Mouse (Mus musculus) liver, adult (tissue): ENCODE measurements around the gene Krcc1.

ENCODE experiments used
- GATA4 ChIP-seq: IDR thresholded peaks from 2 replicates; pipeline ENCODE4 v1.6.1; 2014; ENCODE audit warnings: mild to moderate bottlenecking, low read length; ENCODE audit not compliant: insufficient replicate concordance

Krcc1 gene

DNA sequence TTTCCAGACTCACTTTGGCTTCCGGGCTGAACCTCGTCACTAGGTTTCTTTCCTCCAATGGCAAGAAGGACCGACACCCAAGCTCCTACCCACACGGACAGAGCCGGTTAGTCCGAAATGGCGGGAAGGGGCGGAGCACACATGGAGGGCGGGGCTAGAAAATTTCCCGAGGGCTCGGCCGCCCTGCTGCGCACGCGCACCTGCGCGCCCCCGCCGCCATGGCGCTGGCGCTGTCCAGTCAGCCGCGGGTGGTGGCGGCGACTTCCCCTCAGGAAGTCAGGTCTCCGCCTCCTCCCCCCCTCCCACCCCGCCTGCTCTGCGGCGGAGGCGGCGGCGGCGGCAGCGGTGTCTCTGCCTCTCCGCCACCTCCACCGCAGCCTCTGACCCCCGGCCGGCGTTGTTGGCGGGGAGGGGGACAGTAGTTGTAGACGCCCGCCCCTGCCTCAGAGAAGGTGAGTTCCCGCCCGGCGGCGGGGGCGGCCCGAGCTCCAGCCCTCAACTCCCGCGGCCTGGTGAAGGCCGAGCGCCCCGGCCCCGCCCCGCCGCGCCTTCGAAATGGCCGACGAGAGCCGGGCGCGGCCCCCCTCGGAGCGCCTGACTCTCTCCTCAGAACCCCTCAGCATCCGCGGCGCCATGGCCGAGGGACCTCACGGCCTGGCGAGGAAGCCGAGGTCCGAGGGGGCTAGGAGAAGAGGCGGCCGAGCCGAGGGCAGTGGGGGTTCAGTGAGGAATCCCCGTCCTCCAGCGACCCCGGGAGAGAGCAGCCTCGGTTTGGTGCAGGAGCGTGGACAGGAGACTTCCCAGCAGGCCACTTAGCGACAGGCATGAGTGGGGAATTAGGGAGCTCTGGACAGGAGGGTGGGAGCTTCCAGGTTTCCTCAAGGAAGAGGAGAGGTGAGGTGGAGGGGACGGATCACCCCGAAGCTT is at the start of gene Krcc1:
Krcc1 (plus strand) TSS at position 289 of the 927 bp plus-strand sequence.
- peak; percentile 21; the same call in 1 of the 2 replicates for TF ChIP-seq GATA4

DNA sequence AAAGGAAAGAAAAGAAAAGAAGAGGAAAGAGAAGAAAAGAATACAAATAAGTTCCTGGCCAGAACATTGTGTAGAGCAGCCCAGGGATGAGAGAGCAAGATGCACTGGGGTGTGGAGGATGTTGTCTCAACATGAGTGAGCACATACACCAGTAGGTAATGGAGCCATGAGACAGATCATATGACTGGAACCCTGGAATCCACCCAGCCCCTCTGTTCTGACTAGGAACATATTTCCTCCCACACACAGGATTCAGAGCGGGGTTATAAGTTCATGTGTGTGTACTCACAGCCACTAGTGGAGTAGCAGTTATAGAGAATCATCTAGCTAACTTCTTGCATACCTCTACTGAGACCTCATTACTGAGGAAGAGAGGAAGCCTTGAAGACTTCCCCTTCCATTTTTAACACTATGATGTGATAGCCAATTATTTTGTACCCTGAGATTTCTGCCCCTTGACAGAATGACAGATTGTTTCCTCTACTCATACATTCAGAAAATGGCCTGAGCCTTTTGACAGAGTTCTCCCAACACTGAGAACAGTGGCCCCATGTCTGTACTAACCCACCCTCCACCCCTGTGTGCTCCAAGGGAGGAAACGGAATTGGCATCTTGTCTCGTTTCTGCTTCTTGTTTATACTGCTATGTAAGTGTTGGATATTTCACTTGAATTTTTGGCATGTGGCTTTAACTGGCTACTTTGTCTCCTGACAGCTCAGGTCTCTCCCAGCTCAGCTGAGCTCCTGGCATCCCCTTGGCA is 47.1 kb upstream of the Krcc1 start:
- TF ChIP-seq GATA4: no peak

DNA sequence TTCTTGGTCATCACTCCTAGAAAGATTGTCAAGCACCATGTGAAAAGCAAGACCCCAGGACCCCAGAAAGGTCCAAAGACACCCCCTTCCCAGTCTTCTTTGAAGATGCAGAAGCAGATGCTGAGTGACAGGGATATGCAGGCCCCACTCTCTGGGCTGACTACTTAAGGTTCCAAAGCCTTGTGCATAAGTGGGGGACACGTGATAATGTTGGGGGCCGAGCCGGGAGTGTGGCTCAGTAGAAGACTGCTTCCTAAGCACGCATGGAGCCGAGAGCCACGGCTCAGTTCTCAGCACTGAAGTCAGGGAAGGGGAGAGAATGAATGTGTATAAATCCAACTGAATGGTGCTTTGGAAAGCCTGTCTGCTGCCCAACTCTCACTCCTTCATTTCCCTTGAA is 44.9 kb upstream of the Krcc1 start:
- TF ChIP-seq GATA4: no peak

DNA sequence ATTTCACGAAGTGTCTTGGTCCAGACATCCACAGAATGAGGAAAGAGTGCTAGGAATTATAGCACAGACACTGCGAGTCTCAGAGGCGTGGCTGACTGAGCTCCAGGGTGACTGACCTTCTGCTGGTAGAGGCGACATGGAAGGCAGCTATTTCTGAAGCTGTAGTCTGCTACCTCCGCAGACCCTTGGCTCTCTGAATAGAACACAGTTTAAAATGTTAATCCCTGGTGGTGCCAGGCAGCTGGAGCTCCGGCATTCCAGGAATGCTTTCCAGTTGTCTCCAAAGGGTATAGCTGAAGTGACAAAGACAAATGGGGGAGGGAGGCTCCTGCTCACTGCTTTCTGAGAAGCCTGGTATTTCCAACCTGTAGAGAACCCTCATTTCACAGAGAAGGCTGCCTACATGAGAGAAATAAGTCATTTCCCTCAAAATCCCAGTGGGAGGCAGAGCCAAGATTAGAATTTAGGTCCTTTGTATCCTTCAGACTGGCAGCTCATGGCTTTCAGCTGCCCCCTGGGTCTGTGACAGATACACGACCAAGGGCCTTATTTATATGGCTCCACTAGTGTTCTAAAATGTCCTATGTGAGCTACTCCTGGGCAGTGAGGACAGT is 44.2 kb upstream of the Krcc1 start:
- TF ChIP-seq GATA4: no peak

DNA sequence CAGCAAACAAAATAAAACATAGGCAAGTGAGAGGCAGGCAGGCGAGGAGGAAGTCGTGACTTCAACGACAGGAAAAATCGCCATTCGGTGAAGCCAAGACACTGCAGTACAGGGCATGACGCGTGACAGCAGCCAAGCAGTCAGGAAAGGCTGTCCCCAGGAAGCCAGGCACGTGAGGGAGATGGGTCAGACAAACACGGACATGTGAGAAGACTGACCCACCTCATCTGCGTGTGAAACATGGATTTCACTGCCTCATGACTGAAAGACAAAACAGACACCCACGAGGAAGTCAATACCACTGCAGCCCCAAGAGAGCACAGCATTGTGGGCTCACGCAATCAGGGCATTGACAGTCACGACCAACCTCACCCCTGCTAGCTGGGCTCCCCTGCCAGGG is 36.4 kb upstream of the Krcc1 start:
- no peak for TF ChIP-seq GATA4

DNA sequence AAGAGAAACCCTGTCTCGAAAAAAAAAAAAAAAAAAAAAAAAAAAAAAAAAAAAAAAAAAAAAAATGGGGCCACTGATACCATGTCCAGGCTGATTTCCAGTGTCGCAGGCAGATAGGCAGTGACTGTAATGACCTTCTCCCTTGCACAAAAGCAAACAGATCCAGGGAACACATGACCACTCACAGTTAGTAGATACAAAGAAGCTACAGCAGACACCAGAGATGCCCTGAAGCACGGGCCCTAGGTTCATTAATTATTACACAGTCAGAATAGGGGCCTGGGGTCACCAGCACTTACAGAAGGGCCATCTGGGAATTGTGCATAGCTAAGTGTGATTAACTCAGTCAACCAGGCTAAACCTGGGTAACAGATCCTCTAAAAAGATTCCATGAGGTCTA is 35.5 kb upstream of the Krcc1 start:
- peak; percentile 46; the same call in 1 of the 2 replicates for TF ChIP-seq GATA4

DNA sequence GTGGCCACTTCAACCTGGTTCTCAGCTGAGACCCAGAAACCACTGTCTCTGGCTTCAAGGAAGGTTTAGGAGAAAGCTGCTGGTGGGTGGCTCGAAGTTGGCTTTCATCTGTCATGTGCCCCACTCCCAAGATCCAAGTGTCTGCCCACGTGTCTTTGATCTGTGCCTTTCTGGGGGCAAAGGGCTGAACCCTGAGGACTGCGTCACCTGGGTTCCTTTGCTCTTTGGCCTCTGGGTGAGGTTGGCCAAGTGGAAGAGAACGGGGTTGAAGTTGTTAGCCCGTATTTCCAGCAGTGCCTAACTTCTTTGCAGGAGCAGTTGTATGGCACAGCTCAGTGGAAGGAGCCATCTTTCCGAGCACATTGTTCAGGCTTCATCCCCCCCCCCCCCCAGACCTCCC is 35.0 kb upstream of the Krcc1 start:
- no peak for TF ChIP-seq GATA4

DNA sequence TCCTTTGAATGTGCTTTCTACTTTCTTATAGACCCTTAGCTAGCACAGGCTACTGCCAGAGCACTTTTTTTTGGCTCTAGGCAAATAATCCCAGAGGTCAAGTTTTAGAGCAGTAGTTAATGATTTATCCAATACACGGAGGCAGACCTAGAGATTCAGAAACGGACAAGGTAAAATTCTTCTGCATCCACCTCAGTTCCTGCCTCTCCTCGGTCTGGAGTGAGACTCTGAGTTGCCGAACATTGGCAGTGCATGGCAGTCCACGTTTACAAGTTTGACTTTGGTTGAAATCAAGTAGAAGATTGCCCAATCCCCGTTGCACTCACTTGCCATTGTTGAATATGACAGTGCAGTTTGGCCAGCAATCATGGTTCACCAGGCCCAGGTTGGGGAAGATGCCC is 34.4 kb upstream of the Krcc1 start:
- no peak for TF ChIP-seq GATA4

DNA sequence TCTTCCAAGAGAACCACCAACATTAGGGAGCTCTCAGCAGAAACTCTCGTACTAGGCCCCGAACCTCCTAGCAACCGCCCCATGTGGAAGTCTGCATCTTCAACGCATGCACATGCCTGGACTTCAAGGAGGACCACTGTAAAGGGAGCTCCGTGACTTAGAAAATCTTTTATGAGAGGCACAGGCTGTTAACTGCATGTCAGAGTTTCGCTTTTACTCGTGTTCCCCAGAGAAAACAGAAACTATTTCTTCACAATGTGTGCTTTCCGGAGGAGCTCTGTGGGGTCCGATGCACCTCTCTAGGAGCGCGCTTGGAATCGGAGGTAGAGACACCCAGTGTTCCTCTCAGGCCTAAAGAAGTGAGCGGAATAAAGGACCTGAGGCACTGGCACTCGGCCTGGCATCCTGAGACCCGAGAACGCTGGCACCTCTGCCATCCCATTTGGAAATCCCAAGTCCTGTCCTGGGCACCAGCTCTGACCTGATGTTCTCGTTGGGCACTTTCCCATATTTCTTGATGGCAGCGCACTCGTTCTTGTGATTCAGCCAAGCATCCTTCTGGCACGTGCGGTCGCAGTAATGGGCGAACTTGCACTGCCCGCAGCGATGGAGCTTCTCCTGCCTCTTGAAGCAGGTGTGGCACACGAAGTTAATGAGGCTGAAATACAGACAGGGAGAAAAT is 32.3 kb upstream of the Krcc1 start:
- no peak for TF ChIP-seq GATA4

DNA sequence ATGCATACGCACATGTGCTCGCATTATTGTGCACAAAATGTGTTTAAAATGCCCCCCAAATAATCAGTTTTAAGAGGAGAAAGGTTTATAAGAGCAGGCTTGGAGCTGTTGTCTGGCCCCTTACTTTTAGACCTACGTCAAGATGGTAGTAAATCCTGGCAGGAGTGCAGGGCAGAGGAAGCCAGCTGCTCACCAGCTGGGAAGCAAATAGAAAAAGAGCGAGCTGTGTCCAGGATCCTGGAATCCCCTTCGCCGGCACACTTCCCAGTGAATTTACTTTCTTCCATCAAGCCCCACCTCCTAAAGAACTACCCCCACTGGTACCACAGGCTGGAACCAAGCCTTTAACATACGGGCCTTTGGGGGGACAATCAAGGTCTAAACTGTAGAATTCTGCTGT is 30.6 kb upstream of the Krcc1 start:
- no peak for TF ChIP-seq GATA4

DNA sequence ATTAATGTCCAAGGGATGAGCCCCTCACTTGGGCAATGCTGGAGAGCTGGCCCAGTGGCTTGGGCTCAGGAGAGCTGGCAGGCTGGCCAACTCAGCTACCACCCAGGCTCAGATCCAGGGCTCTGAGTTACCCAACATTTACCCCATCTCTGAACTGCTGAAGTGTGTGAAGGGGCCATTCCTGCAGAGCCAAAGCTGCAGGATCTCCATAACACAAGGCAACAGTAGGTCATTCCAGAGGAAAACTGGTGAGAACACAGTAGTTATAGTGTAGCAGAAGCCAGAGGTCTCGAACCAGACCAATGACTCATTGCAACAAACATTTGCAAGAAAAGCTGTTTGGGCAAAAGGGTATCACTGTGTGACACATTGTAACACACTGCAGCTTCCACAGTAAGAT is 28.7 kb upstream of the Krcc1 start:
- TF ChIP-seq GATA4: no peak

DNA sequence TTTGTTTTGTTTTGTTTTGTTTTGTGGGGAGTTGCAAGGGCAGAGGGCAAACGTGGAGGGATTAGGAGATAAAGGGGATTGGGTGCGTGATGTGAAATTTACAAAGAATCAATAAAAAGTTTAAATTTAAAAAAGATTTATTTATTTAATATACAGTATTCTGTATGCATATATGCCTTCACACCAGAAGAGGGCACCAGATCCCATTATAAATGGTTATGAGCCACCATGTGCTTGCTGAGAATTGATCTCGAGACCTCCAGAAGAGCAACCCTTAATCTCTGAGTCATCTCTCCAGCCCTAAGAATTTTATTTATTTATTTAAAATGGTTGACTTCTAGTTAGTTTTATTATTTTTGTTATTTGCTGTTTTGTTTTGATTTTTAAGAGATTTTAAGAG is 28.2 kb upstream of the Krcc1 start:
- no peak for TF ChIP-seq GATA4

DNA sequence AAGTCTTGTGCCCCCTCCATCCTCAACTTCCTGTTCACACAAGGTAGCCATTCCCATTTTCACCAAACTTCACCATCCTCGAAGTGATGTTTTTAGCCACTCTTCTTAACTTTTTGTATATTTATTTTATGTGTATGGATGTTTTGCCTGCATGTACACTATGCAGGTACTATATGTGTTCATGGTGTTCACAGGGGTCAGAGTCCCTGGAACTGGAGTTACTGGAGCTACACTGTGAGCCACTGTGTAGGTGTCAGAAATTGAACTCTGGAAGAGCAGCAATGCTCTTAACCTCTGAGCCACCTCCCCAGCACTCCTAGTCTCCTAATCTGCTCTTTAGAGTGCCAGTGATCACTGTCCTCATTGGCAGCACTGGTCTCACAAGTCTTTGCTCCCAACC is 23.1 kb upstream of the Krcc1 start:
- no peak for TF ChIP-seq GATA4

DNA sequence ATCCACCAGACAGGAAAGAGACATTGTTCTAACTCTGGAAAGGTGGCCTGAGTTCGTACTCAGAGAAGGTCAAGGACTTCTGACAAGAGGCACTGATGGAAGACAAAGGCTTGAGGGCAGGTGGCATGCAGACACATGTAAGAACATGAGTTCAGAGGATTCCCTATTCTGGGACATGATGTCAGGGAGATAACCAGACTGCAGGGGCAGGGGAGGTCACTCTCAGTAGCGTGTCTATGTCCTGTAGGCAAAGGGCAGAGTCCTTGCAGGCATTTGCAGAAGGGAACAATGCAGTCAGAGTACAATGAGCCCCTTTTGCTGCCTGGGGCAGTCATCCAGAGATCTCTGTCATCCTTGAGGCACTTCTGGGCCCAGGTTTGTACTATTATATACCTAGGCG is 21.9 kb upstream of the Krcc1 start:
- TF ChIP-seq GATA4: no peak

DNA sequence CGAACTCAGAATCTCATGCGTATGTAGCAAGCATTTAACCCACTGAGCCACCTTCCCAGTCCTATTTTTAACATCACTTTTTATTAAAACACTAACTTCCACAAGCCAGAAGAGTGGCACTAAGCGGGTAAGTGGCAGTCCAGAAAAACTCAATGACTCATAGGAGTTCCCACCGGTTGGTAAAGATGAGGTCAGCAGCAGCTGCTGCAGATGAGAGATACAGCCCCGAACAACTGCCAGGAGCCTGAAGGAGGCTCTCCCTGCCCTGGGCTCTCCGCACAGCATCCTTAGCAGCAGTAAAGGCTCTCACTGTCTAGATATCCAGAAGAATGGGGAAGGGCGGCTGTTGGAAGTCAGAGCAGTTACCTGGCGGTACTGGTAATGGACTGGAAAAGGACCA is 20.5 kb upstream of the Krcc1 start:
- TF ChIP-seq GATA4: no peak

DNA sequence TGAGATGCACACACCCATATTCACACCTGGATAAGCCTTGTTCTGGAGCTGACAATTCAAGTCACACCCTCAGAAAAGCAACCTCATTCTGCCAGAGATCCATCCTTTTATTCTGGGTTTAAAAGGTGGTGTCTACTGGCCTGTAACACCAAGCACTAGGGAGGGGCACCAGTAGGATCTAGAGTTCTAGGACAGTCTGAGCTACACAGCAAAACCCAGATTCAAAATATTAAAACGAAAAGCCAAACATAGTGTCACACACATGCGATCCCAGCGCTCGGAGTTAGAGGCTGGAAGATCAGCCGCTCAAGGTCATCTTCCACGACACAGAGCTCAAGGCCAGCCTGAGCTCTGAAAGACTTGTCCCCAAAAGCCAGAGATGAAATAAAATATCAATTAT is 17.0 kb upstream of the Krcc1 start:
- no peak for TF ChIP-seq GATA4

DNA sequence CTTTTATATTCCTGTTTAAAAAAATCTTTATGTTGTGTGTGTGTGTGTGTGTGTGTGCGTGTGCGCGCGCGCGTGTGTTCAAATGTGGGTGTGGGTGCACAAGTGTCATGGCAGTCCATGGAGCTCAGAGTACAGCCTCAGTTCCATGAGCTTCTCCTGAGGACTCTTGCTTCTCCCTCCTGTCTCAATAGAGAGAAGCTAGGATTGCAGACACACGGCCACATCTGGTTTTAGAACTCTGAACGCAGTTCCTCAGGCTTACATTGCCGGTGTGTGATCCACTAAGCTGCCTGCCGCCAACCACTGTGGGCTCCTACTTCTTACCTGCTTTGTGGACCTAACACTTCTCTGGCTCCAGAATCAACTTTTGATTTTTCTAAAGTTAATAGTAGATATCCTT is 15.3 kb upstream of the Krcc1 start:
- no peak for TF ChIP-seq GATA4
